Mouse (Mus musculus): ENCODE measurements around the gene Duox1. TPM values are rescaled to one million over a fixed set of nuclear protein-coding genes. Genes with fewer than 3 reads are reported as not detected.
A peak's percentile ranks its signal among the peaks of the same experiment; 100 is the strongest.

Gene Duox1
- not detected in 2 replicates for total RNA-seq (2014; fragmentation: Nextera tagmentation)
- not detected in 2 replicates for total RNA-seq (2017)
- not detected in 2 replicates for polyA plus RNA-seq (2012)

DNA sequence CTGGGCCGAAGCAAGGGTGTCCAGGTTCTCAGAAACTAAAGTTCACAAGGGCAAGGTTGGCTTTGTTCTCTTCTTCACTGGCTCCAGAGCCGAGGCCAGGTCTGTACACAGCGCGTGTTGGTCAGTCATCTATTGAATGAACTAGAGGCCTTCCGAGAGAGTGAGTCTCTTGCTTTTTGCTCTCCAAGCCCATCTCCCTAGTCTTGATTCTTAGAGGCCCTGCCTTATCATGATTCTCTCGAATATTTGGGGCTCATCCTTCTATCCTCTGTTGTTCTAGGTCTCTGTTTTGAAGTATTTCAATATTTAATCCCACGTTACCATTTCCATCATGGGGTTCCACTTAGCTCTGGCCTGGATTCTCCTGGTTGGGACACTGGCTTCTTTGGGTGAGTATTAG, at the start of gene Duox1:
TSS of gene Duox1 (plus strand) at position 301 of the 400 bp plus-strand sequence.
- ATAC-seq (ENCODE audit: extremely low read depth, insufficient number of reproducible peaks, low FRiP score, poor library complexity, severe bottlenecking) (no peak), DNase-seq (ENCODE audit: low spot score) (no peak)
- TF ChIP-seq CTCF (IDR thresholded peaks at IDR 0.05; ENCODE audit: low read depth, low read length) = no peak
- no peak for TF ChIP-seq POLR2AphosphoS5 (IDR thresholded peaks at IDR 0.05; ENCODE audit: insufficient replicate concordance, low read depth, low read length)
- TF ChIP-seq GATA2 (IDR thresholded peaks at IDR 0.05; ENCODE audit: borderline replicate concordance, low read depth, low read length) = no peak
- TF ChIP-seq GATA1 (IDR thresholded peaks at IDR 0.05; ENCODE audit: borderline replicate concordance, low read length) = no peak
- TF ChIP-seq TAL1 (conservative IDR thresholded peaks at IDR 0.05; ENCODE audit: low read depth, low read length) = no peak
- H3K4me3 ChIP-seq (ENCODE audit: low read depth, low read length) = no peak within 1 kb of the TSS
- H3K27me3 ChIP-seq (ENCODE audit: insufficient read depth, low read length) = peaks cover 17% of the 10 kb centered on the region
- H3K9me3 ChIP-seq (replicated peaks) = no peaks in the 10 kb centered on the region
- no peaks in the 10 kb centered on the region for H3K36me3 ChIP-seq (replicated peaks)
- no peaks in the 10 kb centered on the region for H3K4me1 ChIP-seq (ENCODE audit: insufficient read depth, low read depth, low read length)

DNA sequence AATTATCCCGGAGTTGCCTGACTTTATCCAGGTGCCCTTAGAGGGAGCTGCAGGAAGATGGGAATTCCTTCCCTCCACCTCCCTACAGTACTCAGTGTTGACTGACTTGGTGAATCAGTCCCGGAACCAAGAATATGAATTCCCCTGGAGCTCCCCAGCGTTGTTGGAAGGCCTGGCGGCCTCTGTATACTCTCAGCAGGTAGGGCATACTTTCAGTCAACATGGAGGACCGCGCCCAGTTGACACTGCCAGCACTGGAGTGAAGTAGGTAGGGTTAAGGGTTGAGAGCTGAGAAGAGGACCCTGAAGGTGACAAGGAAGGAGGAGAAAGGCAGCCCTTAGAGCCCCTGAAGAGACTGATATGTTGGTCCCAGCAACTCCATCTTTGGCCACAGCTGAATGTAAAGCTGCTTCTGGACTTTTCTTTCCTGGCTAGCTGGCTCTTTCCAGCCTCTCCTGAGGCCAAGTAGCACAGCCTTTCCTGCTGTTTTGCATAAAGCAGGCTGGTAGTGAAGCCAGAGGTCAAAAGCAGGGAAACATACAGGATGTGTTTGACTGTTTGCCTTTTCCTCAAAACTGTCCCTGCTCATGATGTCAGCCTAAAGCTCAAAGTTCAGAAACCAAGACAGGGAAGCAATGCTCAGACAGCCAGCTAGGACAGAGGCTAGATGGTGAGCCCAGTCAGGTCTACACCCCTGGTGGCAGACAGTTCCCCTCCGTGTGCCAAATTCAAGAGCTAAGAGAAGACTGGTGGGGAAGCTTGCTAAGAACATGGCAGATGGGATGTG, 48.9 kb upstream of the Duox1 start:
- no peak for ATAC-seq (ENCODE audit: extremely low read depth, insufficient number of reproducible peaks, low FRiP score, poor library complexity, severe bottlenecking)

DNA sequence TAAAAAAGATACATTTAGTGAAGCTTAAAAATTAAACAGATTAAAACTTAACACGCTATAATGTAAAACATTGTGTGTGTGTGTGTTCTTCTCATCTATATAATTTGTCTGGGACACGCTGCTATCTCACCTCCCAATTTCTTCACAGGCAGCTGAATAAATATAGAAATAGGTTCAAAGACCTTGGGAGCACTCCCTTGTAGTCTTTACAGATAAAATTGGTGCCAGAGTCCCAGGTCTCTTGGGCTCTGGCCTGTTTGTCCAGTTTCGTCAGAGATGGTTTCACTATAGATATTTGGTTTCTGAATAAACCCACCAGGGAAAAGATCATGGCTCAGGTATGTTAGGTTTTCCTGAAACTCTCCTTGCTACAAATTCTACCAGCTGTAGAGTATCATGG, 36.7 kb upstream of the Duox1 start:
- DNase-seq (ENCODE audit: low spot score) (no peak), ATAC-seq (ENCODE audit: extremely low read depth, insufficient number of reproducible peaks, low FRiP score, poor library complexity, severe bottlenecking) (no peak)
- Histone ChIP-seq H3K36me3 (replicated peaks) (no peaks in the 10 kb centered on the region), H3K4me1 (ENCODE audit: insufficient read depth, low read depth, low read length) (no peaks in the 10 kb centered on the region), H3K27me3 (ENCODE audit: insufficient read depth, low read length) (peaks cover 4% of the 10 kb centered on the region; the same call in 1 of the 2 replicates), H3K4me3 (ENCODE audit: low read depth, low read length) (no peak overlapping the region), H3K9me3 (replicated peaks) (no peaks in the 10 kb centered on the region)
- TF ChIP-seq POLR2AphosphoS5 (IDR thresholded peaks at IDR 0.05; ENCODE audit: insufficient replicate concordance, low read depth, low read length) (no peak), TAL1 (conservative IDR thresholded peaks at IDR 0.05; ENCODE audit: low read depth, low read length) (no peak), GATA2 (IDR thresholded peaks at IDR 0.05; ENCODE audit: borderline replicate concordance, low read depth, low read length) (no peak), CTCF (IDR thresholded peaks at IDR 0.05; ENCODE audit: low read depth, low read length) (no peak), GATA1 (IDR thresholded peaks at IDR 0.05; ENCODE audit: borderline replicate concordance, low read length) (no peak)

More for the DNA sequence above, 48.9 kb upstream of the Duox1 start:
- Histone ChIP-seq H3K4me1 (ENCODE audit: insufficient read depth, low read depth, low read length) (peaks cover 16% of the 10 kb centered on the region), H3K4me3 (ENCODE audit: low read depth, low read length) (no peak overlapping the region), H3K9me3 (replicated peaks) (no peaks in the 10 kb centered on the region), H3K36me3 (replicated peaks) (peaks cover 47% of the 10 kb centered on the region), H3K27me3 (ENCODE audit: insufficient read depth, low read length) (no peaks in the 10 kb centered on the region; the same call in 1 of the 2 replicates)
- no peak for DNase-seq (ENCODE audit: low spot score)
- no peak for TF ChIP-seq GATA2 (IDR thresholded peaks at IDR 0.05; ENCODE audit: borderline replicate concordance, low read depth, low read length)
- 0 out of 2 replicates have a peak, but pooled peaks have one; percentile 28 for TF ChIP-seq POLR2AphosphoS5 (IDR thresholded peaks at IDR 0.05; ENCODE audit: insufficient replicate concordance, low read depth, low read length)

DNA sequence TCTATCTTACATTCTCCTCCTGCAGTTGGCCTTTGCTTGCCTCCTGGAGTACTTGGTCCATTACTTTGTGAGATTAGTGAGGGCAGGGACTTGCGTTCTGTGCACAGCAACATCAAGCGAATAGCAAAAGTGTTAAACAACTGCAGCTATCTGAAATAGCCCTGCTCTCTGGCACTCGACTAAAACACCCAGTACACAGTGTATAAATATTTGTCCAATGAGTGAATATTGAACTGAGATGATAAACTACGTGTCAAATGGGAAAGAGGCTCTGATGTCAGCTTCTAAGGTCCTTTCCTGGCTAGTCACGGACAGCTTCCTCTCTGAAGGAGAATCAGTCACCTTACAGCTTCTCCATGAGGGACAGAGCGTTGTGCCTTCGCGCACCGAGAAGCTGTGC, 31.4 kb upstream of the Duox1 start:
- ATAC-seq (ENCODE audit: extremely low read depth, insufficient number of reproducible peaks, low FRiP score, poor library complexity, severe bottlenecking) = no peak
- Histone ChIP-seq H3K36me3 (replicated peaks) (no peaks in the 10 kb centered on the region), H3K27me3 (ENCODE audit: insufficient read depth, low read length) (peaks cover 12% of the 10 kb centered on the region), H3K9me3 (replicated peaks) (no peaks in the 10 kb centered on the region), H3K4me1 (ENCODE audit: insufficient read depth, low read depth, low read length) (no peaks in the 10 kb centered on the region), H3K4me3 (ENCODE audit: low read depth, low read length) (no peak overlapping the region)
- no peak for DNase-seq (ENCODE audit: low spot score)
- no peak for TF ChIP-seq GATA1 (IDR thresholded peaks at IDR 0.05; ENCODE audit: borderline replicate concordance, low read length)
- no peak for TF ChIP-seq GATA2 (IDR thresholded peaks at IDR 0.05; ENCODE audit: borderline replicate concordance, low read depth, low read length)
- no peak for TF ChIP-seq TAL1 (conservative IDR thresholded peaks at IDR 0.05; ENCODE audit: low read depth, low read length)
- no peak for TF ChIP-seq CTCF (IDR thresholded peaks at IDR 0.05; ENCODE audit: low read depth, low read length)
- no peak for TF ChIP-seq POLR2AphosphoS5 (IDR thresholded peaks at IDR 0.05; ENCODE audit: insufficient replicate concordance, low read depth, low read length)

DNA sequence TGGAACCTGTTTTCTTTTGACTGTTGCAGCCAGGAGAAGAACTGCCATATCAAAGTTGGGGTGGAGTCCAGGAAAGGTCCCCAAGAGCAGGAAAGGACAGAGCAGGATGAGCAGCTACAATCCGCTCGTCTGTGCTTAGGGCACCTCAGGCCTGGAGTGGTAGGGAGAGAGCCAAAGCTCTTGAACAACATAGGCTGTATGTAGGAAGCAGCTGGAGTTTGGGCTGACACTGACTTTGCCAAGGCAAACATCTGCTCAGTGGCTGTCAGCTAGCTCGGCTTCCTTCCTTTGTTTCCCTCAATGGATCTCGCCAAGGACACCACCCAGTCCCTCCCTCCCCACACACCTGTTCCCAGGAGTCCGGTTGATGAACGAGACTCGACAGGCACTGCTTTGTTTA, 29.3 kb upstream of the Duox1 start:
- Histone ChIP-seq H3K27me3 (ENCODE audit: insufficient read depth, low read length) (peaks cover 20% of the 10 kb centered on the region), H3K4me3 (ENCODE audit: low read depth, low read length) (no peak overlapping the region)
- no peak for ATAC-seq (ENCODE audit: extremely low read depth, insufficient number of reproducible peaks, low FRiP score, poor library complexity, severe bottlenecking)

DNA sequence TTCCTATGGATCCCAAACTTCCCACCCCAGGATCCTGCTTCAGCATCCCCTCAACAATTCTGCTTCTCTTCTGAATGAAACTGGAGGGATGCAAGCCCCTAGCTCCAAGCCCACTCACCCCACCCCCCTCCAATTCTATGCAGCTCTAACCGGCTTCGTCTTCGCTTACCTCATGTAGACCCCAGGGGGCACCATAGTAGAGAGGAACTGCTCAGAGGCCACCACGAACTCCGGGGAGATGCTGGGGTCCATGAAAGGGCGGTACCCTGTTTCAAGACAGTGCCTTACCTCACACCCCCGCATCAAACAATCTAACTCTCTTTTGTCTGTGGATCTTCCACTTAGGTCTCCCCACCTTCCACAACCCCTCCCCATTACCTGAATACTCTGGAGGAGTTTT, 20.6 kb upstream of the Duox1 start:
- Histone ChIP-seq H3K4me3 (ENCODE audit: low read depth, low read length) (no peak overlapping the region), H3K4me1 (ENCODE audit: insufficient read depth, low read depth, low read length) (no peaks in the 10 kb centered on the region), H3K9me3 (replicated peaks) (no peaks in the 10 kb centered on the region), H3K27me3 (ENCODE audit: insufficient read depth, low read length) (peaks cover 37% of the 10 kb centered on the region), H3K36me3 (replicated peaks) (no peaks in the 10 kb centered on the region)
- ATAC-seq (ENCODE audit: extremely low read depth, insufficient number of reproducible peaks, low FRiP score, poor library complexity, severe bottlenecking) = no peak
- DNase-seq (ENCODE audit: low spot score) = no peak
- TF ChIP-seq POLR2AphosphoS5 (IDR thresholded peaks at IDR 0.05; ENCODE audit: insufficient replicate concordance, low read depth, low read length) (no peak), CTCF (IDR thresholded peaks at IDR 0.05; ENCODE audit: low read depth, low read length) (no peak), GATA2 (IDR thresholded peaks at IDR 0.05; ENCODE audit: borderline replicate concordance, low read depth, low read length) (no peak), GATA1 (IDR thresholded peaks at IDR 0.05; ENCODE audit: borderline replicate concordance, low read length) (no peak), TAL1 (conservative IDR thresholded peaks at IDR 0.05; ENCODE audit: low read depth, low read length) (no peak)

More for the DNA sequence above, 29.3 kb upstream of the Duox1 start:
- TF ChIP-seq GATA2 (IDR thresholded peaks at IDR 0.05; ENCODE audit: borderline replicate concordance, low read depth, low read length) (no peak), CTCF (IDR thresholded peaks at IDR 0.05; ENCODE audit: low read depth, low read length) (no peak), POLR2AphosphoS5 (IDR thresholded peaks at IDR 0.05; ENCODE audit: insufficient replicate concordance, low read depth, low read length) (no peak), TAL1 (conservative IDR thresholded peaks at IDR 0.05; ENCODE audit: low read depth, low read length) (no peak), GATA1 (IDR thresholded peaks at IDR 0.05; ENCODE audit: borderline replicate concordance, low read length) (no peak)
- Histone ChIP-seq H3K9me3 (replicated peaks) (no peaks in the 10 kb centered on the region), H3K36me3 (replicated peaks) (no peaks in the 10 kb centered on the region), H3K4me1 (ENCODE audit: insufficient read depth, low read depth, low read length) (no peaks in the 10 kb centered on the region)
- DNase-seq (ENCODE audit: low spot score) = no peak

Data from G1E (cell line).